In genomic region chr9:107578587-107578986, GRCm38 (mm10) we compare ENCODE assay signal across 8 mouse cellular contexts. TPM values are rescaled to one million over a fixed set of nuclear protein-coding genes. Genes with fewer than 3 reads are reported as not detected.
DNase-seq lines count a peak whose midpoint lies in the region; ATAC-seq and TF ChIP-seq lines count a peak whose summit lies in the region.

TSS of gene Naa80 (plus strand) at chr9:107578887.

- H3K4me1 ChIP-seq in intestine, embryonic 15.5 days (replicated peaks) = peaks cover 36% of the 10 kb centered on the region
- 0 out of 2 replicates have a peak, but pooled peaks cover 11% of the 10 kb centered on the region for H3K4me1 ChIP-seq in midbrain, postnatal 0 days (ENCODE audit: insufficient read depth, low read length)

- H3K36me3 ChIP-seq in intestine, embryonic 15.5 days = peaks cover 10% of the 10 kb centered on the region
- H3K36me3 ChIP-seq in midbrain, postnatal 0 days (ENCODE audit: insufficient read depth, low read length) = peaks cover 6% of the 10 kb centered on the region

- H3K4me3 ChIP-seq in left cerebral cortex, adult 2 months = no peak within 1 kb of the TSS
- H3K4me3 ChIP-seq in intestine, embryonic 15.5 days (replicated peaks) = no peak within 1 kb of the TSS
- H3K4me3 ChIP-seq in midbrain, postnatal 0 days (ENCODE audit: low read depth, low read length) = no peak within 1 kb of the TSS

- TF ChIP-seq CTCF in left cerebral cortex, adult 2 months (IDR thresholded peaks at IDR 0.05) = no peak
- TF ChIP-seq CTCF in midbrain, postnatal 0 days (IDR thresholded peaks at IDR 0.05) = no peak

- 0 out of 2 replicates have a peak within 1 kb of the TSS, but pooled peaks have one; percentile 90 for H3K27ac ChIP-seq in left cerebral cortex, adult 2 months
- no peak within 1 kb of the TSS; the same call in 1 of the 2 replicates for H3K27ac ChIP-seq in intestine, embryonic 15.5 days
- H3K27ac ChIP-seq in midbrain, postnatal 0 days (ENCODE audit: low read depth, low read length) = no peak within 1 kb of the TSS

- WGBS in intestine, embryonic 15.5 days = 69% methylated on average over 3 of the region's 3 CpGs
- 75% methylated on average over 3 of the region's 3 CpGs for WGBS in midbrain, postnatal 0 days

- no peak for ATAC-seq in intestine, embryonic 15.5 days
- ATAC-seq in midbrain, postnatal 0 days (ENCODE audit: low FRiP score) = no peak

- no peaks in the 10 kb centered on the region for H3K9me3 ChIP-seq in intestine, embryonic 15.5 days
- H3K9me3 ChIP-seq in midbrain, postnatal 0 days (ENCODE audit: low read length) = no peaks in the 10 kb centered on the region

- intact Hi-C loops in left cerebral cortex, adult 2 months (cut with DNase I) = loop anchor here (10.0 kb wide), 1 partner anchor 916 kb away; the partner anchor contains the start of gene Usp19
- intact Hi-C loops in left cerebral cortex, postnatal 14 days (cut with DNase I) = no loop called here
- intact Hi-C loops in gastrocnemius, postnatal 14 days (cut with DNase I; ENCODE audit: low total_unique reads) = no loop called here

- no peak for DNase-seq in left cerebral cortex, adult 2 months (ENCODE audit: extremely low spot score in 1 of 2, low spot score in 2 of 2)
- no peak for DNase-seq in left cerebral cortex, postnatal 14 days (ENCODE audit: low spot score in 2 of 2)
- DNase-seq in adrenal gland, postnatal 4 days (ENCODE audit: low spot score in 2 of 2) = no peak
- no peak for DNase-seq in gastrocnemius, postnatal 14 days
- DNase-seq in midbrain, postnatal 0 days (ENCODE audit: low spot score) = no peak
- DNase-seq in B cell, adult 2 months = no peak
- no peak for DNase-seq in natural killer cell, adult 2 months (ENCODE audit: low spot score in 2 of 2)

- no peak within 1 kb of the TSS for H3K4me2 ChIP-seq in intestine, embryonic 15.5 days (replicated peaks)
- no peak within 1 kb of the TSS for H3K4me2 ChIP-seq in midbrain, postnatal 0 days (ENCODE audit: low read depth, low read length, poor library complexity, severe bottlenecking)

- no peaks in the 10 kb centered on the region for H3K27me3 ChIP-seq in intestine, embryonic 15.5 days (replicated peaks)
- H3K27me3 ChIP-seq in midbrain, postnatal 0 days (ENCODE audit: insufficient read depth, low read length) = no peaks in the 10 kb centered on the region

- H3K9ac ChIP-seq in intestine, embryonic 15.5 days = 0 out of 2 replicates have a peak within 1 kb of the TSS, but pooled peaks have one; percentile 8
- H3K9ac ChIP-seq in midbrain, postnatal 0 days (replicated peaks; ENCODE audit: low read length, poor library complexity, severe bottlenecking) = no peak within 1 kb of the TSS

RNA-seq across cellular contexts. Expression of gene Naa80, which starts in this region (rescaled TPM):
- 10 to 100 TPM; 11.3 to 12.6 TPM for total RNA-seq in left cerebral cortex, adult 2 months (2021)
- 1 to 10 TPM; 8.7 TPM for total RNA-seq in left cerebral cortex, postnatal 14 days (2021)
- total RNA-seq in adrenal gland, postnatal 4 days (2021) = 10 to 100 TPM; 17.4 to 18.0 TPM
- total RNA-seq in gastrocnemius, postnatal 14 days (2021) = 10 to 100 TPM; 12.0 TPM
- polyA plus RNA-seq in intestine, embryonic 15.5 days (2015; fragmentation: Nextera tagmentation; extraction: Ambion mirVana) = 15.1 and 19.1 TPM in 2 replicates
- 22.7 and 35.4 TPM in 2 replicates for total RNA-seq in midbrain, postnatal 0 days (2014; rRNA removed)
- polyA plus RNA-seq in midbrain, postnatal 0 days (2015; fragmentation: Nextera tagmentation; extraction: Ambion mirVana) = 20.4 and 24.4 TPM in 2 replicates
